Mouse (Mus musculus) cortical plate, adult 2 months (tissue): ENCODE data around the gene Trim56. TPM values are rescaled to one million over a fixed set of nuclear protein-coding genes. Genes with fewer than 3 reads are reported as not detected.
A peak's percentile ranks its signal among the peaks of the same experiment; 100 is the strongest.
"Not testable (repeated sequence)": the region's sequence is repeated elsewhere in the genome, so short reads cannot be mapped to it uniquely, and the experiment has no call there.

ENCODE experiments used
- H3K27ac ChIP-seq: fragments of 200-500 bp; 2 replicates; pipeline ENCODE4 v1.5.1; 2012; ENCODE audit warnings: low read length, control low read depth, inconsistent platforms; ENCODE audit not compliant: insufficient read depth
- H3K4me1 ChIP-seq: fragments of 200-500 bp; 2 replicates; pipeline ENCODE4 v1.6.1; 2011; ENCODE audit warnings: low read length; ENCODE audit not compliant: control insufficient read depth, insufficient read depth
- H3K4me3 ChIP-seq: fragments of 200-500 bp; 2 replicates; pipeline ENCODE4 v1.5.1; 2011; ENCODE audit warnings: mild to moderate bottlenecking, low read length, control low read depth; ENCODE audit not compliant: insufficient read depth
- CTCF ChIP-seq: fragments of 200-500 bp; IDR thresholded peaks from 2 replicates; pipeline ENCODE4 v1.5.1; 2011; ENCODE audit warnings: mild to moderate bottlenecking, control low read depth, low read length; ENCODE audit not compliant: insufficient read depth; ENCODE audit errors: extremely low read depth
- POLR2A ChIP-seq: fragments of 200-500 bp; IDR thresholded peaks from 2 replicates; pipeline ENCODE4 v1.6.1; 2011; ENCODE audit warnings: mild to moderate bottlenecking, low read length, control low read depth; ENCODE audit not compliant: insufficient read depth; ENCODE audit errors: extremely low read depth
- polyA plus RNA-seq: library from polyadenylated mRNA; depleted of rRNA; stranded (reverse); fragments of >200 nt; gene quantifications from 2 replicates; pipeline ENCODE4 v1.2.3, GENCODE M21; 2012

Trim56 gene
- polyA plus RNA-seq, 1 experiment = 1.8 TPM

- TF ChIP-seq CTCF (no peak), POLR2A (no peak)
- Histone ChIP-seq H3K27ac (no peak overlapping the region), H3K4me1 (no peaks in the 10 kb centered on the region), H3K4me3 (no peak overlapping the region)
These were observed 7.5 kb upstream of the Trim56 start for GRCm38 (mm10) chr5:137123516-137123915.

- TF ChIP-seq POLR2A (no peak), CTCF (peak; percentile 83)
- no peak overlapping the region for H3K27ac ChIP-seq
- H3K4me3 ChIP-seq = no peak overlapping the region
These were observed 6.7 kb upstream of the Trim56 start for GRCm38 (mm10) chr5:137122686-137123193.

GRCm38 (mm10) chr5:137121280-137121679 lies 5.3 kb upstream of the Trim56 start:
- TF ChIP-seq POLR2A (no peak), CTCF (no peak)
- no peak overlapping the region for H3K4me3 ChIP-seq
- H3K27ac ChIP-seq = no peak overlapping the region

More at GRCm38 (mm10) chr5:137122686-137123193, 6.7 kb upstream of the Trim56 start:
- H3K4me1 ChIP-seq = no peaks in the 10 kb centered on the region

GRCm38 (mm10) chr5:137118878-137119277 lies 2.9 kb upstream of the Trim56 start:
- H3K27ac ChIP-seq = no peak overlapping the region
- TF ChIP-seq CTCF = no peak
- TF ChIP-seq POLR2A = no peak
- no peak overlapping the region for H3K4me3 ChIP-seq
- H3K4me1 ChIP-seq = no peaks in the 10 kb centered on the region

More at GRCm38 (mm10) chr5:137121280-137121679, 5.3 kb upstream of the Trim56 start:
- H3K4me1 ChIP-seq = no peaks in the 10 kb centered on the region

- H3K27ac ChIP-seq, H3K4me1 ChIP-seq, H3K4me3 ChIP-seq: not testable (repeated sequence)
These were observed 2.0 kb upstream of the Trim56 start for GRCm38 (mm10) chr5:137117994-137118393.

GRCm38 (mm10) chr5:137116987-137117386 lies 978 bp upstream of the Trim56 start:
- TF ChIP-seq CTCF (no peak), POLR2A (no peak)
- Histone ChIP-seq H3K27ac (no peak overlapping the region), H3K4me1 (no peaks in the 10 kb centered on the region), H3K4me3 (no peak overlapping the region)

- Histone ChIP-seq H3K4me3 (no peak overlapping the region), H3K27ac (no peak overlapping the region), H3K4me1 (no peaks in the 10 kb centered on the region)
- TF ChIP-seq POLR2A (no peak), CTCF (no peak)
These were observed 983 bp downstream of the Trim56 start for GRCm38 (mm10) chr5:137114891-137115561.

GRCm38 (mm10) chr5:137111542-137112408 lies 4.2 kb downstream of the Trim56 start:
- H3K4me3 ChIP-seq = no peak overlapping the region
- no peak overlapping the region for H3K27ac ChIP-seq
- TF ChIP-seq POLR2A = no peak
- no peak for TF ChIP-seq CTCF
- H3K4me1 ChIP-seq = peaks cover 1% of the 10 kb centered on the region; the same call in 1 of the 2 replicates

- Histone ChIP-seq H3K27ac (no peak overlapping the region), H3K4me3 (no peak overlapping the region), H3K4me1 (peaks cover 1% of the 10 kb centered on the region; the same call in 1 of the 2 replicates)
- TF ChIP-seq CTCF = no peak
- TF ChIP-seq POLR2A = no peak
These were observed 5.1 kb downstream of the Trim56 start for GRCm38 (mm10) chr5:137110863-137111262.

GRCm38 (mm10) chr5:137109941-137110593 lies 5.9 kb downstream of the Trim56 start:
- H3K27ac ChIP-seq = no peak overlapping the region
- no peak for TF ChIP-seq POLR2A
- TF ChIP-seq CTCF = no peak

More at GRCm38 (mm10) chr5:137109941-137110593, 5.9 kb downstream of the Trim56 start:
- H3K4me1 ChIP-seq = peaks cover 1% of the 10 kb centered on the region; the same call in 1 of the 2 replicates
- H3K4me3 ChIP-seq = no peak overlapping the region
